Mouse (Mus musculus) bone marrow, adult 2 months (tissue): ENCODE measurements around the gene 2410137M14Rik. TPM values are rescaled to one million over a fixed set of nuclear protein-coding genes. Genes with fewer than 3 reads are reported as not detected.

ENCODE experiments used
- H3K27ac ChIP-seq: fragments of 200-500 bp; 2 replicates; pipeline ENCODE4 v1.5.1; 2012; ENCODE audit warnings: low read depth, mild to moderate bottlenecking, control low read depth, inconsistent platforms, low read length; ENCODE audit not compliant: control insufficient read depth, poor library complexity, insufficient read depth
- H3K4me1 ChIP-seq: fragments of 200-500 bp; 2 replicates; pipeline ENCODE4 v1.6.1; 2011; ENCODE audit warnings: low read length; ENCODE audit not compliant: control insufficient read depth, insufficient read depth
- H3K4me3 ChIP-seq: fragments of 200-500 bp; replicated peaks from 2 replicates; pipeline ENCODE3; 2011; ENCODE audit warnings: mild to moderate bottlenecking, low read depth, low read length, control low read depth; ENCODE audit not compliant: control insufficient read depth
- CTCF ChIP-seq: fragments of 200-500 bp; IDR thresholded peaks from 2 replicates; pipeline ENCODE4 v1.5.1; 2011; ENCODE audit warnings: low read length, control low read depth; ENCODE audit not compliant: control insufficient read depth, insufficient read depth
- POLR2A ChIP-seq: fragments of 200-500 bp; IDR thresholded peaks from 2 replicates; pipeline ENCODE4 v1.6.1; 2011; ENCODE audit warnings: low read depth, mild to moderate bottlenecking, control low read depth, low read length, borderline replicate concordance; ENCODE audit not compliant: control insufficient read depth
- WGBS: fragments of 180-500 bp; shearing (Covaris S2); methylation state at CpG from one replicate; pipeline ENCODE4 v1.1.7; 2018; 5-methylcytosine and 5-hydroxymethylcytosine counted together
- polyA plus RNA-seq: library from polyadenylated mRNA; stranded (reverse); fragments of >200 nt; gene quantifications from 2 replicates; pipeline ENCODE4 v1.2.4, GENCODE M21; 2011; ENCODE audit warnings: low replicate concordance; ENCODE audit not compliant: missing spikeins, insufficient read depth, insufficient read length

The 2410137M14Rik gene
- polyA plus RNA-seq, 1 experiment: 1.8 TPM

- H3K4me3 ChIP-seq: no peak overlapping the region
- no peaks in the 10 kb centered on the region for H3K4me1 ChIP-seq
- no peak for TF ChIP-seq POLR2A
- no peak for TF ChIP-seq CTCF
- 67% methylated on average over 6 of the region's 6 CpGs for WGBS
- no peak overlapping the region for H3K27ac ChIP-seq
Measured at GRCm38 (mm10) chr17:36930233-36930632, 50.8 kb downstream of the 2410137M14Rik start.

- no peak for TF ChIP-seq POLR2A
- no peak for TF ChIP-seq CTCF
- Histone ChIP-seq H3K4me1 (no peaks in the 10 kb centered on the region), H3K4me3 (no peak overlapping the region), H3K27ac (no peak overlapping the region)
- 65% methylated on average over 12 of the region's 12 CpGs for WGBS
Measured at GRCm38 (mm10) chr17:36929236-36929932, 51.7 kb downstream of the 2410137M14Rik start.

Other genes starting within 250 kb of the 2410137M14Rik start
- not detected in 2 replicates for gene H2-M10.5, start 208.3 kb downstream of the 2410137M14Rik start, polyA plus RNA-seq
- gene H2-M10.6, start 169.1 kb downstream of the 2410137M14Rik start, polyA plus RNA-seq: not detected in 2 replicates
- gene Trim26, start 144.1 kb downstream of the 2410137M14Rik start, polyA plus RNA-seq: 20.9 and 39.6 TPM in 2 replicates
- 1.6 TPM in 1 of 2 replicates, not detected in the other for gene Trim15, start 114.0 kb downstream of the 2410137M14Rik start, polyA plus RNA-seq
- 108 and 159 TPM in 2 replicates for gene Trim10, start 111.7 kb downstream of the 2410137M14Rik start, polyA plus RNA-seq
- gene Trim40, start 91.1 kb downstream of the 2410137M14Rik start, polyA plus RNA-seq: not detected in 2 replicates
- not detected in 2 replicates for gene Trim31, start 83.1 kb downstream of the 2410137M14Rik start, polyA plus RNA-seq
- not detected in 2 replicates for gene Rnf39, start 38.3 kb downstream of the 2410137M14Rik start, polyA plus RNA-seq
- 21.2 and 37.5 TPM in 2 replicates for gene Ppp1r11, start 29.5 kb downstream of the 2410137M14Rik start, polyA plus RNA-seq
- gene Znrd1, start 22.7 kb downstream of the 2410137M14Rik start, polyA plus RNA-seq: 53.8 and 62.7 TPM in 2 replicates
- gene Znrd1as, start 22.6 kb downstream of the 2410137M14Rik start, polyA plus RNA-seq: 4.0 and 7.8 TPM in 2 replicates
- 5.6 and 15.2 TPM in 2 replicates for gene H2-M5, start 8.3 kb upstream of the 2410137M14Rik start, polyA plus RNA-seq
- gene Zfp57, start 19.9 kb upstream of the 2410137M14Rik start, polyA plus RNA-seq: 1.3 and 19.0 TPM in 2 replicates
- not detected in 2 replicates for gene Mog, start 42.2 kb upstream of the 2410137M14Rik start, polyA plus RNA-seq
- 19.5 and 47.1 TPM in 2 replicates for gene Gabbr1, start 64.7 kb upstream of the 2410137M14Rik start, polyA plus RNA-seq
- gene Olfr90, start 107.3 kb upstream of the 2410137M14Rik start, polyA plus RNA-seq: not detected in 2 replicates
- not detected in 2 replicates for gene Olfr91, start 117.0 kb upstream of the 2410137M14Rik start, polyA plus RNA-seq
- not detected in 2 replicates for gene Olfr92, start 138.9 kb upstream of the 2410137M14Rik start, polyA plus RNA-seq
- not detected in 2 replicates for gene Olfr93, start 180.3 kb upstream of the 2410137M14Rik start, polyA plus RNA-seq
- gene Ubd, start 212.7 kb upstream of the 2410137M14Rik start, polyA plus RNA-seq: 6.7 and 19.8 TPM in 2 replicates
- not detected in 2 replicates for gene Olfr94, start 219.8 kb upstream of the 2410137M14Rik start, polyA plus RNA-seq
- 0.40 TPM in 1 of 2 replicates, not detected in the other for gene Olfr95, start 231.9 kb upstream of the 2410137M14Rik start, polyA plus RNA-seq
- gene Olfr96, start 238.9 kb upstream of the 2410137M14Rik start, polyA plus RNA-seq: not detected in 2 replicates